Mouse (Mus musculus) kidney, embryonic 14.5 days (tissue): ENCODE data around the gene Pgap3. TPM values are rescaled to one million over a fixed set of nuclear protein-coding genes. Genes with fewer than 3 reads are reported as not detected.
A peak's percentile ranks its signal among the peaks of the same experiment; 100 is the strongest.

Source experiments
- ATAC-seq: fragments of 200-750 bp; cut with Nextera tagmentation; 2 replicates; pipeline ENCODE4 v1.8.0; 2017; ENCODE audit warnings: moderate number of reproducible peaks, mild to moderate bottlenecking, moderate TSS enrichment, moderate library complexity; ENCODE audit not compliant: low FRiP score, low TSS enrichment
- H3K27ac ChIP-seq: fragments of 300-500 bp; sonication (generic); 2 replicates; pipeline ENCODE4 v1.5.1; 2014; ENCODE audit warnings: low read depth, mild to moderate bottlenecking, low read length, moderate library complexity, mixed read lengths
- H3K27me3 ChIP-seq: fragments of 300-500 bp; sonication (generic); 2 replicates; pipeline ENCODE4 v1.6.1; 2014; ENCODE audit warnings: mild to moderate bottlenecking, low read length; ENCODE audit not compliant: control insufficient read depth, insufficient read depth
- H3K36me3 ChIP-seq: fragments of 300-500 bp; sonication (generic); 2 replicates; pipeline ENCODE4 v1.6.1; 2014; ENCODE audit warnings: low read length, mixed read lengths; ENCODE audit not compliant: control insufficient read depth, insufficient read depth
- H3K4me1 ChIP-seq: fragments of 300-500 bp; sonication (generic); 2 replicates; pipeline ENCODE4 v1.6.1; 2014; ENCODE audit warnings: low read length, mixed read lengths; ENCODE audit not compliant: control insufficient read depth, insufficient read depth
- H3K4me2 ChIP-seq: fragments of 300-500 bp; sonication (generic); replicated peaks from 2 replicates; pipeline ENCODE4 v1.6.1; 2014; ENCODE audit warnings: low read depth, mild to moderate bottlenecking, low read length
- H3K4me3 ChIP-seq: fragments of 300-500 bp; sonication (generic); 2 replicates; pipeline ENCODE4 v1.5.1; 2014; ENCODE audit warnings: mild to moderate bottlenecking, low read length
- H3K9ac ChIP-seq: fragments of 300-500 bp; sonication (generic); 2 replicates; pipeline ENCODE4 v1.6.1; 2014; ENCODE audit warnings: low read depth, mild to moderate bottlenecking, low read length, moderate library complexity
- H3K9me3 ChIP-seq: fragments of 300-500 bp; sonication (generic); 2 replicates; pipeline ENCODE4 v1.6.1; 2016; ENCODE audit warnings: low read length; ENCODE audit not compliant: control insufficient read depth
- WGBS: fragments of 180-500 bp; shearing (Covaris S2); extraction: QIAGEN DNeasy Blood & Tissue Kit; methylation state at CpG from one replicate; pipeline ENCODE4 v1.1.7; 2014; 5-methylcytosine and 5-hydroxymethylcytosine counted together
- polyA plus RNA-seq: library from polyadenylated mRNA; unstranded; fragments of >200 nt; fragmentation: Nextera tagmentation; extraction: Ambion mirVana; gene quantifications from 2 replicates; pipeline ENCODE4 v1.2.1, GENCODE M21; 2014

Gene Pgap3
- polyA plus RNA-seq, 1 experiment from 2014 or later: 14.8 TPM

- H3K36me3 ChIP-seq: peaks cover 44% of the 10 kb centered on the region
- H3K4me3 ChIP-seq: no peak overlapping the region
- no peak overlapping the region for H3K9ac ChIP-seq
- H3K27me3 ChIP-seq: peaks cover 7% of the 10 kb centered on the region
- no peak overlapping the region for H3K4me2 ChIP-seq
- no peaks in the 10 kb centered on the region for H3K9me3 ChIP-seq
- ATAC-seq: no peak
- WGBS: 86% methylated on average over 2 of the region's 2 CpGs
- H3K4me1 ChIP-seq: no peaks in the 10 kb centered on the region; the same call in 1 of the 2 replicates
- H3K27ac ChIP-seq: no peak overlapping the region
Measured at GRCm38 (mm10) chr11:98381651-98382050, 18.6 kb downstream of the Pgap3 start.

DNA sequence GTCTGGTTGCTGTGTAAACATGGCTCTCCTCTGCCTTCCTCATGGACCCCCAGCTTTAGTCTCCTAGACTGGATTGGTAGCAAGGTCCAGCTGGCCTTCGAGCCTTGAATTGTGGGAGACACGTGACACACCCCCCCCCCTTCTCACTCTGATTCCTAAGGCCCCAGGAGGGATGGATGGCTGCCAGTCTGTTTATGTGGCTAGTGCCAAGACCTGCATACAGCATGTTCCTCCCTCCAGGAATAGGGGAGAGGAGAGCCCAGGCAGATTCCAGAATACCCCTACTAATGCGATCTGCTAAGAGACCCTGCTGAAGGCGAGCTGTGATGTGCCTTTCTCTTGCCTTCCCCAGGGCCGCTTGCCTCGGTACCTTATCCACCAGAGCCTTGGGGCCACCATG, 20.2 kb downstream of the Pgap3 start:
- no peak overlapping the region for H3K9ac ChIP-seq
- no peak overlapping the region for H3K27ac ChIP-seq
- H3K36me3 ChIP-seq: peaks cover 55% of the 10 kb centered on the region
- H3K27me3 ChIP-seq: no peaks in the 10 kb centered on the region; the same call in 1 of the 2 replicates
- H3K4me1 ChIP-seq: no peaks in the 10 kb centered on the region
- WGBS: 82% methylated on average over 6 of the region's 6 CpGs
- H3K9me3 ChIP-seq: no peaks in the 10 kb centered on the region
- no peak overlapping the region for H3K4me2 ChIP-seq
- no peak for ATAC-seq
- H3K4me3 ChIP-seq: no peak overlapping the region

- H3K4me1 ChIP-seq: no peaks in the 10 kb centered on the region
- no peak overlapping the region for H3K9ac ChIP-seq
- WGBS: 87% methylated on average over 7 of the region's 7 CpGs
- no peaks in the 10 kb centered on the region; the same call in 1 of the 2 replicates for H3K27me3 ChIP-seq
- peaks cover 63% of the 10 kb centered on the region for H3K36me3 ChIP-seq
- no peaks in the 10 kb centered on the region for H3K9me3 ChIP-seq
- ATAC-seq: no peak
- H3K4me2 ChIP-seq: no peak overlapping the region
- H3K27ac ChIP-seq: no peak overlapping the region
- no peak overlapping the region for H3K4me3 ChIP-seq
Measured at GRCm38 (mm10) chr11:98379379-98379778, 20.9 kb downstream of the Pgap3 start.

- 86% methylated on average over 11 of the region's 11 CpGs for WGBS
- Histone ChIP-seq H3K36me3 (peaks cover 68% of the 10 kb centered on the region), H3K4me2 (no peak overlapping the region), H3K27ac (no peak overlapping the region), H3K4me3 (no peak overlapping the region), H3K9me3 (no peaks in the 10 kb centered on the region), H3K9ac (no peak overlapping the region), H3K4me1 (no peaks in the 10 kb centered on the region), H3K27me3 (no peaks in the 10 kb centered on the region)
- no peak for ATAC-seq
Measured at GRCm38 (mm10) chr11:98377787-98378186, 22.5 kb downstream of the Pgap3 start.

DNA sequence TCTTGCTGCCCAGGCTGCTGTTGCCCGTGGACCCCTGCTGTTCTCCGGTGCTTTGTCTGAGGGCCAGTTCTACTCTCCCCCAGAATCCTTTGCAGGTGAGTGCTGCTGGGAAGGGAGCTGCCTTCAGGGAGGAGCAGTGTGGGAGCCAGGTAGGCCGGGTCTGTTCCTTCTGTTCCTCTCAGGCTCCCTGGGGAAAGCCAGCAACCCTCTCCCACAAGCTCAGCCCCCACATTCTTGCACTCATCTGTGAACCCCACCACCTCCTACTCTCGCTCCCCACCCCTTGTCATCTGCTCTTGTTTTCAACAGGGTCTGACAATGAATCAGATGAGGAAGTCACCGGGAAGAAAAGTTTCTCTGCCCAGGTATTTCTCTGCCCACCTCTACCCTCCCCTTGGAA, 23.5 kb downstream of the Pgap3 start:
- no peak overlapping the region for H3K4me2 ChIP-seq
- H3K27me3 ChIP-seq: no peaks in the 10 kb centered on the region
- H3K36me3 ChIP-seq: peaks cover 68% of the 10 kb centered on the region
- H3K27ac ChIP-seq: no peak overlapping the region
- H3K4me3 ChIP-seq: no peak overlapping the region
- H3K4me1 ChIP-seq: peaks cover under 1% of the 10 kb centered on the region; the same call in 1 of the 2 replicates
- ATAC-seq: no peak
- H3K9me3 ChIP-seq: no peaks in the 10 kb centered on the region
- WGBS: 78% methylated on average over 5 of the region's 5 CpGs
- H3K9ac ChIP-seq: no peak overlapping the region

DNA sequence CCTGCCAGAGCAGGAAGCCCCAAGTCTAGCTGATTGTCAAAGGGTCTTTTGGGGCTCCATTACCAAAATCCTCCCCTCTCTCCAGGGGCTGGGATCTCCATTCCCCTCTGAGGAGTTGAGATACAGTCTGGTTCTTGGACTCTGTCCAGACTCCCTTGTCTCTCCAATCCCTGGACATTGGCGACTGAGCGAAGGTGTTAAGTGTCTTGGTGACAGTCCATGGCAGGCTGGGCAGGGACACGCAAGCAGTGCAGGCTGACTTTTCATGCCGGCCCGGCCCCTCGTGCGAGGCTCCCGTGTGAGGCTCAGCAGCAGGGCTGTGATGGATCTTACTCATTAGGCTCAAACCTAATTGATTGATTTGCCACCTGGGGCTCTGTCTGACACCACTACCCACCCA, 26.0 kb downstream of the Pgap3 start:
- Histone ChIP-seq H3K27ac (no peak overlapping the region), H3K27me3 (no peaks in the 10 kb centered on the region), H3K9me3 (no peaks in the 10 kb centered on the region), H3K9ac (no peak overlapping the region), H3K4me2 (no peak overlapping the region), H3K4me3 (no peak overlapping the region), H3K4me1 (peaks cover 6% of the 10 kb centered on the region; the same call in 1 of the 2 replicates), H3K36me3 (peaks cover 50% of the 10 kb centered on the region)
- WGBS: 89% methylated on average over 8 of the region's 8 CpGs
- no peak for ATAC-seq

- H3K27me3 ChIP-seq: no peaks in the 10 kb centered on the region
- H3K4me1 ChIP-seq: peaks cover 6% of the 10 kb centered on the region; the same call in 1 of the 2 replicates
- WGBS: 88% methylated on average over 6 of the region's 6 CpGs
- H3K4me3 ChIP-seq: no peak overlapping the region
- H3K4me2 ChIP-seq: no peak overlapping the region
- H3K9me3 ChIP-seq: no peaks in the 10 kb centered on the region
- peaks cover 40% of the 10 kb centered on the region for H3K36me3 ChIP-seq
- no peak overlapping the region for H3K27ac ChIP-seq
- no peak overlapping the region for H3K9ac ChIP-seq
- ATAC-seq: no peak
Measured at GRCm38 (mm10) chr11:98373244-98373643, 27.0 kb downstream of the Pgap3 start.

DNA sequence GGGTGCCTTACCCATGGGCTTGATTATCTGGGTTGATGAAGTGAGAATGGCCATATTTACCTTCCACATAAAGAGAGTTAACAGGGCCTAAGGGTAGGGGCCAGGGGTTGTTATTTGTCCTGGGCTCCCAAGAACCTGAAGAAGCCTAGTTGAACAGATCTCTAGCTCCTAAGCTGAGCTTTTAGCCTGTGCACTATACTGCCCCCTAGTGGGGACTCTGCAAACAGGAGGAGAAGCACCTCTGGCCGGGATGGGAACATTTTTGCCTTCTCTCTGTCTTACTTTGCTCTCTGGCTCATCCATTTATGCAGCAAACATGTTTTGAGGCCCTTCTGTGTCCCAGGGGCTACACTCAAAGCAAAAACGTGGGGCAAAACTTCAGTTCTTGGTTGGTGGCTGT, 27.9 kb downstream of the Pgap3 start:
- Histone ChIP-seq H3K9me3 (no peaks in the 10 kb centered on the region), H3K4me2 (no peak overlapping the region), H3K4me1 (peaks cover 6% of the 10 kb centered on the region; the same call in 1 of the 2 replicates), H3K27me3 (no peaks in the 10 kb centered on the region), H3K4me3 (no peak overlapping the region), H3K9ac (no peak overlapping the region), H3K27ac (no peak overlapping the region), H3K36me3 (peaks cover 32% of the 10 kb centered on the region)
- 12% methylated on average over 2 of the region's 2 CpGs for WGBS
- peak; percentile 16; the same call in 1 of the 2 replicates for ATAC-seq

DNA sequence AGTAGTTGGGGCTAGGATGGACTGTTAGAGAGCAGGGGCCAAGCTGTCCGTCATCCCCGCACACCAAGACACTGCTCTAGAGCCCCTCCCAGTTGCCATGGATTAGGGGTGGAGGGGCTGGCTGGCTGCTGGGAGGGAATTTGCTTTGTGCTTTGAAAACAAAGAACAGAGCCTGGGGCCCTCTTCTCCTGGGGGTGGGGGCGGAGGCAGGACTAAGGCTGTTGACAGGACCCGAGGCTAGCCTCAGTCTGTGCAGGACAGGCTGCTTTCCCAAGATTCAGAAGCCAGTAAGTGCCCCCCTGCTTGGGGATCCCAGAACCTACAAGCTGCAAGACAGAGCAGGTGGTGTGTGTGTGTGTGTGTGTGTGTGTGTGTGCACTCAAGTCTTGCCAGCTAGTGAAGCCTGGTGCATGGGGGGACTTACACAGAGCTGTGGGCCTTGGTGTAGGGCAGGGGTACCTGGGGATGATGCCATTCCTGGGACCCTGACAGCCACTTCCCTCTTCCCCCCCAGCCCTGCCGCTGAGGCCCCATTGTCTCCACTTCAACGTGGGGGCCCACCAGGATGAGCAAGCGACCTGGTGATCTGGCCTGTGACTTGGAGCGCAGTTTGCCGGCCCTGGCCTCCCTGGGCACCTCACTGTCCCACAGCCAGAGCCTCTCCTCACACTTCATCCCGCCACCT, 28.6 kb downstream of the Pgap3 start:
- Histone ChIP-seq H3K9me3 (no peaks in the 10 kb centered on the region), H3K4me2 (no peak overlapping the region), H3K27ac (no peak overlapping the region), H3K4me1 (peaks cover 6% of the 10 kb centered on the region; the same call in 1 of the 2 replicates), H3K27me3 (no peaks in the 10 kb centered on the region), H3K9ac (peak overlapping the region; percentile 7; the same call in 1 of the 2 replicates), H3K36me3 (peaks cover 26% of the 10 kb centered on the region), H3K4me3 (no peak overlapping the region)
- WGBS: 59% methylated on average over 10 of the region's 10 CpGs
- 0 out of 2 replicates have a peak, but pooled peaks have one; percentile 20 for ATAC-seq
